Mouse (Mus musculus): ENCODE measurements around the gene Crim1.

The Crim1 gene

GRCm38 (mm10) chr17:78374756-78375155 lies 174.7 kb downstream of the Crim1 start:
- DNase-seq (ENCODE audit: extremely low read depth, low read depth): no peak

GRCm38 (mm10) chr17:78376587-78376986 lies 176.5 kb downstream of the Crim1 start:
- no peak for DNase-seq (ENCODE audit: extremely low read depth, low read depth)

- no peak for DNase-seq (ENCODE audit: extremely low read depth, low read depth)
These were observed 179.2 kb downstream of the Crim1 start for GRCm38 (mm10) chr17:78379079-78379729.

- DNase-seq (ENCODE audit: extremely low read depth, low read depth): no peak
These were observed 179.7 kb downstream of the Crim1 start for GRCm38 (mm10) chr17:78379730-78380245.

- DNase-seq (ENCODE audit: extremely low read depth, low read depth): no peak
These were observed 182.3 kb downstream of the Crim1 start for GRCm38 (mm10) chr17:78382321-78382720.

GRCm38 (mm10) chr17:78387665-78388064 lies 187.6 kb downstream of the Crim1 start:
- no peak for DNase-seq (ENCODE audit: extremely low read depth, low read depth)

- no peak for DNase-seq (ENCODE audit: extremely low read depth, low read depth)
These were observed 188.2 kb downstream of the Crim1 start for GRCm38 (mm10) chr17:78388101-78388847.

- no peak for DNase-seq (ENCODE audit: extremely low read depth, low read depth)
These were observed 189.5 kb downstream of the Crim1 start for GRCm38 (mm10) chr17:78389573-78389972.

GRCm38 (mm10) chr17:78392401-78393087 lies 192.5 kb downstream of the Crim1 start:
- no peak for DNase-seq (ENCODE audit: extremely low read depth, low read depth)

GRCm38 (mm10) chr17:78400130-78400840 lies 200.2 kb downstream of the Crim1 start:
- DNase-seq (ENCODE audit: extremely low read depth, low read depth): no peak

GRCm38 (mm10) chr17:78401311-78401710 lies 201.3 kb downstream of the Crim1 start:
- DNase-seq (ENCODE audit: extremely low read depth, low read depth): no peak

- no peak for DNase-seq (ENCODE audit: extremely low read depth, low read depth)
These were observed 201.7 kb downstream of the Crim1 start for GRCm38 (mm10) chr17:78401713-78402112.

- no peak for DNase-seq (ENCODE audit: extremely low read depth, low read depth)
These were observed 202.1 kb downstream of the Crim1 start for GRCm38 (mm10) chr17:78402174-78402573.

- no peak for DNase-seq (ENCODE audit: extremely low read depth, low read depth)
These were observed 203.2 kb downstream of the Crim1 start for GRCm38 (mm10) chr17:78403229-78403628.

- DNase-seq (ENCODE audit: extremely low read depth, low read depth): no peak
These were observed 203.8 kb downstream of the Crim1 start for GRCm38 (mm10) chr17:78403804-78404203.

- no peak for DNase-seq (ENCODE audit: extremely low read depth, low read depth)
These were observed 205.3 kb downstream of the Crim1 start for GRCm38 (mm10) chr17:78405336-78405735.

GRCm38 (mm10) chr17:78406854-78407253 lies 206.8 kb downstream of the Crim1 start:
- DNase-seq (ENCODE audit: extremely low read depth, low read depth): no peak

GRCm38 (mm10) chr17:78407581-78407980 lies 207.5 kb downstream of the Crim1 start:
- no peak for DNase-seq (ENCODE audit: extremely low read depth, low read depth)

- no peak for DNase-seq (ENCODE audit: extremely low read depth, low read depth)
These were observed 208.3 kb downstream of the Crim1 start for GRCm38 (mm10) chr17:78408386-78408785.

- no peak for DNase-seq (ENCODE audit: extremely low read depth, low read depth)
These were observed 209.9 kb downstream of the Crim1 start for GRCm38 (mm10) chr17:78409900-78410299.

- no peak for DNase-seq (ENCODE audit: extremely low read depth, low read depth)
These were observed 215.2 kb downstream of the Crim1 start for GRCm38 (mm10) chr17:78415255-78415654.
